Mouse (Mus musculus) left cerebral cortex, adult 11 months (tissue): Measurements from ENCODE around the gene Wbp4.
"Not testable (repeated sequence)": the region's sequence is repeated elsewhere in the genome, so short reads cannot be mapped to it uniquely, and the experiment has no call there.

Experiments used
- DNase-seq: peaks from one replicate; pipeline ENCODE4 v3.0.0; 2022; ENCODE audit warnings: low spot score

The Wbp4 gene

DNA sequence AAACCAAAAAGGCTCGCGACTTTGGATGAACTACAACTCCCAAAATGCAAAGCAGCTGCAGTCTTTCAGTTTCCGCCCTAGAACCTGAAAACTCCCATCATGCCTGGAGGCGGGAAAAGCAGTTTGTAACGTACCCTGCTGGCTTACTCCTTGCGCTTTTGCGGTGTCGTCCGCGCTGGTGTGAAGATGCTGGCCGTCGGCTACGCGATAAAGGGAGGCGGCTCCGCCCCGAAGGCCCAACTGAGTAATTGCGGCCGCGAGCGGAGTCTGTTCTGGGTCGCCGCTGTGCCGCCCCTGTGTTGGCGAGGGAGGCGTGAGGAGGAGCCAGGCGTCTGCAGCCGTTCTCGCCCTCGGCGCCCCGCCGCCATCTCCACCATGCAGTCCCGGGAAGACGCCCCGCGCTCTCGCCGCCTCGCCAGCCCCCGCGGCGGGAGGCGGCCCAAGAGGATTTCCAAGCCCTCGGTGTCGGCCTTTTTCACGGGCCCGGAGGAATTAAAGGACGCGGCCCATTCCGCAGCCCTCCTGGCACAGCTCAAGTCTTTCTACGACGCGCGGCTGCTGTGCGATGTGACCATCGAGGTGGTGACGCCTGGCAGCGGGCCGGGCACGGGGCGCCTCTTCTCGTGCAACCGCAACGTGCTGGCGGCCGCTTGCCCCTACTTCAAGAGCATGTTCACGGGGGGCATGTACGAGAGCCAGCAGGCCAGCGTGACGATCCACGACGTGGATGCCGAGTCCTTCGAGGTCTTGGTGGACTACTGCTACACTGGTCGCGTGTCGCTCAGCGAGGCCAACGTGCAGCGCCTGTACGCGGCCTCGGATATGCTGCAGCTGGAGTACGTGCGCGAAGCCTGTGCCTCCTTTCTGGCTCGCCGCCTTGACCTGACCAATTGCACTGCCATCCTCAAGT, 29.4 kb downstream of the Wbp4 start, which contains the start of gene Kbtbd6:
Gene Kbtbd6, plus strand, starts transcription at position 155 of the 910 bp plus-strand sequence.
- DNase-seq = peak; percentile 49

DNA sequence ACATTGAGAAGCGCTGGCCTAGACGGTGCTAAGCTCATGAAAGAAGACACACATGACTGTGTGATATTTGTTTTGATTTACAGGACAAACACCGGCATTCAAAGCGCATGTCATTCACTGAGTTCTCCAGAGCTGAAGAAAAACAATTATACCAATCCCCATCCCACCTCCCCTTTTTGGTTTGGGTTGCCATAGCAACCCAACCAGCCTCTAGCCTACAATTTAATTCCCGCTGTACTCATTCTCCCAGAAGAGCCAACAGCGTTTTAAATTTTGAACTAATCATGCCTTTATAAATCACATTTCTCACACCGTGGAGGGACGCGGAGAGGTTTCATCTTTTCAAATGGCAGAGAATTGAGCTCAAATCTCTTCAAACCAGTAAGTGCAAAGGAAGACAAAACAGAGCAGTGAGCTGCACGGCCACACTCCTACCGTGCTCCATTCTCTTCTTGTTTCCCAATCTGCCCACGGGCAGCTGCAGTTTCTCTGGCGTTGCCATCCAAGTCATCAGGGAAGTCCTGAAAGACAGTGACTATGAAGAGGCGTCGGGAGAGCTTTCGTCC, 36.2 kb downstream of the Wbp4 start:
- DNase-seq = no peak

DNA sequence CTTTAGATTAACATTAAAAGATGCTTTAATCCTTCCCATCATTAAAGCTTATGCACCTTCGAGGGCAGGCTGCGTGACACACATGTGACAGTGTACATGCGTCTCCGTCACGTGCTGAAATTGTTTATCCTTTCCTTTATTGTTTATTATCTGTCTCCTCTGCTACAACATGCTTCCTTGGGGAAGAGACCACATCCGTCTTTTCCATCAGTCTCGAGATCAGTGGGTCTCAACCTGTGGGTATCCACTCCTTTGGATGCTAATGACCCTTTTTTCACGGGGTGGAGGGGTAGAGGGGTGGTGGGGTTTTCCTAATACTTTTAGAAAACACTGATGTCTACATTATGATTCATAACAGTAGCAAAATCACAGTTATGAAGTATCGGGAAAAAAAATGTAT, 36.7 kb downstream of the Wbp4 start:
- no peak for DNase-seq

DNA sequence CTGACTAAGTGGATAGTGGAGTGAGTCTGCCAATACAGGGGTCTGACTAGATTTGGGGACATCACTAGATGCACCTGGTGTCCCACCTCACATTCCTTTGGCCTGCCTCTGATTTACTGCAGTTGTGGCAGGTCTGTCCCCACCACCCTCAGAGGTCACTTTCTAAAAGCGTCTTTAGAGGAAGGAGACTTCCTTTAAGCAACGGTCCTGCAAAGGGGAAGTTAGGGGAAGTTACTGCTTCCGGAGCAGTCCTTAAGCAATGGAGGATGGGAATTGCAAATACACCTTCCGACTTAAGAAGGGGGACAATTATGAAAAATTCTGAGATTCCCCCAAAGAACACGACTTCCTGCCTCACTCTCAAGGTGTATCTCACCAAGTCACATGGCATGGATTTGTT, 39.9 kb downstream of the Wbp4 start:
- no peak for DNase-seq

DNA sequence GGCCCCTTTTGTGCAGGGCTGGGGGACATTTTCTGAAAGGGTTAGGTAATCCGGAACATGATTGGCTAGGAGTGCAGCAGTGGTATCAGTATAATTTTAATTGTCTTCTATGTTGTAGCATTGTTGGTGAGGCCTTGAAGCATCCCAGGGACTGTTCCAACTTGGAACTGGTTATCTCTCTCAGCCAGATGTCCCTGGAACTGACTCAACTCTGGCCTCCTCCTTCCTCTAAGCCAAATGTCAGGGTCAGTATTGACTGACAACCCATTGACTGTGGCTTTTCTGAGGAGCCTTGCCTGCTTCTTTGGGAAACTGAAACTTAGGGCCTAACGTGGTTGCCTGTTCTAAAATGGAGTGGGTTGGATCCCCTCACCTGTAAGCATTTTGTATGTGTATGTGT, 40.7 kb downstream of the Wbp4 start:
- no peak for DNase-seq

DNA sequence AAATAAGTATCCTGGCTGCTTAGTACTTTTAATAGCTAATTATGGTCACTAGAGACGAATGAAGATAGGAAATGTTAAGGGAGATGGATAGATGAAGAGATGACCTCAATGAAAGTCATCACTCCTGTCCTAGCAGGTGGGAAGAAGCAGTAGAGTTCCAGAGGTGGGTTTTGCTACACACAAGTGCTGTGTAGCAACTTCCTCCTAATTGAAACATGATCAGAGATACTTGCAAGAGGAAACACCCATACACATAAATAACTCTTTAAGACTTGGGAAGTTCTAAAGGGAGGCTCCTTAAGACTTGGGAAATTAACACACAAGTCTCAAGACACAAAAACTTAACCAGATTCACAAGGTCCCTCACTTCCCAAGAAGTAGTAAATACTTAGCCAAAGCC, 47.3 kb downstream of the Wbp4 start:
- no peak for DNase-seq

DNA sequence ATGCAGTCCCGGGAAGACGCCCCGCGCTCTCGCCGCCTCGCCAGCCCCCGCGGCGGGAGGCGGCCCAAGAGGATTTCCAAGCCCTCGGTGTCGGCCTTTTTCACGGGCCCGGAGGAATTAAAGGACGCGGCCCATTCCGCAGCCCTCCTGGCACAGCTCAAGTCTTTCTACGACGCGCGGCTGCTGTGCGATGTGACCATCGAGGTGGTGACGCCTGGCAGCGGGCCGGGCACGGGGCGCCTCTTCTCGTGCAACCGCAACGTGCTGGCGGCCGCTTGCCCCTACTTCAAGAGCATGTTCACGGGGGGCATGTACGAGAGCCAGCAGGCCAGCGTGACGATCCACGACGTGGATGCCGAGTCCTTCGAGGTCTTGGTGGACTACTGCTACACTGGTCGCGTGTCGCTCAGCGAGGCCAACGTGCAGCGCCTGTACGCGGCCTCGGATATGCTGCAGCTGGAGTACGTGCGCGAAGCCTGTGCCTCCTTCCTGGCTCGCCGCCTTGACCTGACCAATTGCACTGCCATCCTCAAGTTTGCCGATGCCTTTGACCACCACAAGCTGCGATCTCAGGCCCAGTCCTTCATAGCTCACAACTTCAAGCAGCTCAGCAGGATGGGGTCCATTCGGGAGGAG, 54.5 kb downstream of the Wbp4 start:
- not testable (repeated sequence) for DNase-seq

DNA sequence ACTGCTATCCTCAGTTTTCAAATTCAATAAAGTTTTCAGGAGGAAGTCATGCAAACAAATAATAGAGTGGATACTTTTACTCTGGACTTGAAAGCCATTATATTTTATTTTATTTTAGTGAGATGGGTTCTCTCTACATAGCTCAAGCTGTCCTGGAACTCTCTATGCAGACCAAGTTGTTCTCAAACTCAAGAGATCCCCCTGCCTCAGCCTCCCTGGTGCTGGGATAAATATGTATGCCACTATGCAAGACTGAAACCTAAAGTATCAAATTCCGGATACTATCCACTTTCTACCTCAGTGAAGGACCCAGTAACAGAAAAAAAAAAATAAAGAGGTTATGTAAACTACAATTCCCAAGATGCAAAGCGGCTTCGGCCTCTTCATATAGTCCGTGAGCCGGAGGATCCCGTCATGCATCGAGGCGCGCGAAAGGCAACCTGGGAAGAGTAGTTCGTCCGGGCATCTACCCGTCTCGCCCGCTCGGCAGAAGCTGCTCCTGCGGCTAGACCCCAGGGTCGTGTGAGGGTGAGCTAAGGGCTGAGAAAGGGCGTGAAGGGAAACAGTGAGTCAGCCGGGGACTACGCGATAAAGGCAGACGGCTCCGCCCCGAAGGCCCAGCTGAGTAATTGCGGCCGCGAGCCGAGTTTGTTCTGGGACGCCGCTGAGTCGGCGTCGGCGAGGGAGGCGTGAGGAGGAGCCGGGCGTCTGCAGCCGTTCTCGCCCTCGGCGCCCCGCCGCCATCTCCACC, 55.2 kb downstream of the Wbp4 start, which contains the start of gene Kbtbd7:
Gene Kbtbd7, plus strand, starts transcription at position 533 of the 751 bp plus-strand sequence.
- peak; percentile 85 for DNase-seq

DNA sequence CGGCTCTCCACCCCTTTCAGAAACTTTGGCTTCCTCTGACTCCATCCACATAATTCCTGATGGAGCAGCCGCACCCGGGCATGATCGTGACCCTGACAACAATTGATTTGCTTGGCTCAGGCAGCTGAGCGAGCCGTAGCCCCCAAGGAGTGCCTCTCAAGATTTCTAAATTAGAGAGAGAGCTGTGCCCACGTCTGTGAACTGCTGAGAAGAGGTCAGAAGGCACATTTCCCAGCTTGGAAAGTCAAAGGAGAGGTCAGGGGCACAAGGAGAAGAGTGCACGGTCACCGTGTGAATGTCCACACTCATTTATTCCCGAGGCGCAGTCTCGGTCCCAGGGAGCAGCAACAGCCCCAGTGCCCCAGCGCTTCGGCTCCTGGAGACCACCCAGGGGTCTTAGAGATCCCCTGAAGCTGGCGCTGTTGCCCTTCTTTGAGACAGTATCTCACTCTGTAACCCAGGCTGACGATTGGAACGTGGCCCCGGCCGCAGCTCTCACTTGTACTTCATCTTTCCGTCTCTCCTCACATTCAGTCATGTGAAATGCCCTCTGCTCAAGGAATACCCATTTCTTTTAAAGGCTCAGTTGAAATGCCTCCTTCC, 61.1 kb downstream of the Wbp4 start:
- DNase-seq = no peak

DNA sequence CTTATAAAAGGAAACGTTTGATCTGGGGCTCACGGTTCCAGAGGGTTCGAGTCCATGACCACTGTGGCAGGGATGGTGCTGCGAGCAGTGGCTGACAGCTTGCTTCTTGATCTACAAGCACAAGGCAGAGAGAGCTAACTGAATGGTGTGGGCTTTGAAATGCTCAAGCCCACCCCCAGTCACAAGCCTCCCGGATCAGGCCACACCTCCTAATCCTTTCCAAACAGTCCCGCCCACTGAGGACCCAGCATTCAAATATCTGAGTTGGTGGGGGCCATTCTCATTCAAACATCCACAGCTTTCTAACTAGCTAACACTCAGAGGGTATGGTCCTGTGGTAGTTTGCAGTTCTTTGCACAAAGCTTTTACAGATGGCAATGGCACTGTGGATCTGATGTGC, 68.2 kb downstream of the Wbp4 start:
- no peak for DNase-seq

DNA sequence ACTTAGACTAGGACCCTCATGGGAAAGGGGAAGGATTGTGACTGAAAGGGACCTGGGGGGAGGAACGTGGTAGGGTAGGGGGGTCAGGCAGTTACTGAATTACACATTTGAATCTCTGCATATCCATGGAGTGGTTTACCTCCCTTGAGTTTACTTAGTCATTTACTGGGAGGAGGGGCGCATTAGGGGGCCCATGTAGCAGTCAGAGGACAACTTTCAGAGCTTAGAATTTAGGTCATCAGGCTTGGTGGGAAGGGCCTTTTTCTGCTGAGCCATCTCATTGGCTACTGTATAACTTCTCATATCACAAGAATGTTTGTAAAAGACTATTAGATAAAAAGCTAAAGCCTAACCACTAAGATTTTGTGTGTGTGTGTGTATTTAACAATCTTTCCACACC, 70.7 kb downstream of the Wbp4 start:
- DNase-seq = no peak
